Mouse (Mus musculus): ENCODE measurements around the gene Zc3h13. TPM values are rescaled to one million over a fixed set of nuclear protein-coding genes. Genes with fewer than 3 reads are reported as not detected.

Gene Zc3h13
- total and polyA plus RNA-seq, 3 experiments: 17.7 to 38.5 (median 18.8) TPM

GRCm38 (mm10) chr14:75236636-75237003, 47.6 kb upstream of the Zc3h13 start:
- no peak overlapping the region for H3K4me3 ChIP-seq (replicated peaks in 1 of 3; ENCODE audit: low read depth in 2 of 3, low read length in 2 of 3, poor library complexity in 1 of 3)
- in situ Hi-C loops (cut with MboI; ENCODE audit: low pct_ligation_motif_present, low pct_unique_long_range_greater_than_20kb, low sequenced_read_pairs): no loop called here
- no peaks in the 10 kb centered on the region for H3K79me2 ChIP-seq (replicated peaks; ENCODE audit: control insufficient read depth, extremely low read depth, insufficient read depth, poor library complexity, severe bottlenecking)
- H3K36me3 ChIP-seq (replicated peaks in 1 of 2; ENCODE audit: control insufficient read depth in 1 of 2, insufficient read depth in 1 of 2, low read length in 1 of 2): no peaks in the 10 kb centered on the region
- no peaks in the 10 kb centered on the region for H3K27me3 ChIP-seq (replicated peaks)
- peaks cover 0 to 21% of the 10 kb centered on the region in 2 experiments; a peak in 2 of 4 replicates for H3K4me1 ChIP-seq (ENCODE audit: control insufficient read depth in 1 of 2, insufficient read depth in 2 of 2)
- dilution Hi-C loops (cut with MboI; ENCODE audit: extremely low pct_ligation_motif_present, extremely low pct_unique_long_range_greater_than_20kb, low sequenced_read_pairs): no loop called here
- H3K9me3 ChIP-seq (replicated peaks; ENCODE audit: low read length): no peaks in the 10 kb centered on the region
- H3K27ac ChIP-seq (ENCODE audit: insufficient read depth, low read depth): no peak overlapping the region
- TF ChIP-seq RAD21 (IDR thresholded peaks at IDR 0.05; ENCODE audit: low read depth, low read length): no peak
- TF ChIP-seq NELFE (IDR thresholded peaks at IDR 0.05; ENCODE audit: low read depth, low read length): no peak
- TF ChIP-seq CHD1 (IDR thresholded peaks at IDR 0.05; ENCODE audit: low read depth, low read length): no peak
- TF ChIP-seq SIN3A (IDR thresholded peaks at IDR 0.05; ENCODE audit: low read length): no peak
- no peak for TF ChIP-seq HCFC1 (IDR thresholded peaks at IDR 0.05; ENCODE audit: low read depth, low read length)
- no peak for TF ChIP-seq ZNF384 (IDR thresholded peaks at IDR 0.05; ENCODE audit: low read depth, low read length)
- TF ChIP-seq USF1 (IDR thresholded peaks at IDR 0.05; ENCODE audit: low read depth, low read length): no peak
- no peak for TF ChIP-seq EP300 (IDR thresholded peaks at IDR 0.05; ENCODE audit: low read length)
- no peak for TF ChIP-seq PAX5 (IDR thresholded peaks at IDR 0.05; ENCODE audit: low read length)
- no peak for TF ChIP-seq MAX (IDR thresholded peaks at IDR 0.05; ENCODE audit: low read length)
- TF ChIP-seq NRF1 (IDR thresholded peaks at IDR 0.05; ENCODE audit: low read depth, low read length): no peak
- no peak for TF ChIP-seq TBP (conservative IDR thresholded peaks at IDR 0.05; ENCODE audit: low read depth, low read length)
- no peak for TF ChIP-seq IRF4 (IDR thresholded peaks at IDR 0.05; ENCODE audit: low read depth, low read length)
- no peak for TF ChIP-seq CHD2 (IDR thresholded peaks at IDR 0.05; ENCODE audit: low read length)
- TF ChIP-seq UBTF (IDR thresholded peaks at IDR 0.05; ENCODE audit: low read depth, low read length): no peak
- no peak for TF ChIP-seq ELF1 (IDR thresholded peaks at IDR 0.05; ENCODE audit: low read depth, low read length)
- TF ChIP-seq BHLHE40 (IDR thresholded peaks at IDR 0.05; ENCODE audit: low read depth, low read length): no peak
- H3K4me2 ChIP-seq (ENCODE audit: insufficient read depth, low read depth, poor library complexity, severe bottlenecking): no peak overlapping the region
- no peak for DNase-seq (ENCODE audit: extremely low read depth)
- no peak overlapping the region for H3K9ac ChIP-seq (ENCODE audit: insufficient read depth, low read depth)

- TF ChIP-seq USF1 (IDR thresholded peaks at IDR 0.05; ENCODE audit: low read depth, low read length): no peak
- no peak for TF ChIP-seq POLR2A (IDR thresholded peaks at IDR 0.05; ENCODE audit: low read depth, low read length)
- no peak for TF ChIP-seq CTCF (conservative IDR thresholded peaks at IDR 0.05 in 1 of 2, IDR thresholded peaks at IDR 0.05 in 1 of 2; ENCODE audit: low read depth in 2 of 2, low read length in 2 of 2)
- TF ChIP-seq ZNF384 (IDR thresholded peaks at IDR 0.05; ENCODE audit: low read depth, low read length): no peak
- no peak for TF ChIP-seq SMC3 (IDR thresholded peaks at IDR 0.05; ENCODE audit: low read depth, low read length)
- no peak for TF ChIP-seq MAZ (IDR thresholded peaks at IDR 0.05; ENCODE audit: low read depth, low read length)
- TF ChIP-seq TBP (conservative IDR thresholded peaks at IDR 0.05; ENCODE audit: low read depth, low read length): no peak
- TF ChIP-seq MXI1 (IDR thresholded peaks at IDR 0.05; ENCODE audit: low read depth, low read length): no peak
- TF ChIP-seq MAX (IDR thresholded peaks at IDR 0.05; ENCODE audit: low read length): no peak
- no peak for TF ChIP-seq KAT2A (IDR thresholded peaks at IDR 0.05; ENCODE audit: insufficient replicate concordance, low read length)
- TF ChIP-seq GABPA (IDR thresholded peaks at IDR 0.05; ENCODE audit: insufficient replicate concordance, low read depth, low read length): no peak
- no peak for TF ChIP-seq USF2 (conservative IDR thresholded peaks at IDR 0.05; ENCODE audit: low read depth, low read length)
- TF ChIP-seq IRF4 (IDR thresholded peaks at IDR 0.05; ENCODE audit: low read depth, low read length): no peak
- no peak for TF ChIP-seq ZC3H11A (IDR thresholded peaks at IDR 0.05; ENCODE audit: low read depth, low read length)
- TF ChIP-seq MYC (IDR thresholded peaks at IDR 0.05; ENCODE audit: low read depth, low read length): no peak
- no peak for TF ChIP-seq UBTF (IDR thresholded peaks at IDR 0.05; ENCODE audit: low read depth, low read length)
- no peak for DNase-seq (ENCODE audit: extremely low read depth)
- no peaks in the 10 kb centered on the region for H3K36me3 ChIP-seq (replicated peaks in 1 of 2; ENCODE audit: control insufficient read depth in 1 of 2, insufficient read depth in 1 of 2, low read length in 1 of 2)
- in situ Hi-C loops (cut with MboI; ENCODE audit: low pct_ligation_motif_present, low pct_unique_long_range_greater_than_20kb, low sequenced_read_pairs): no loop called here
- H3K27ac ChIP-seq (ENCODE audit: insufficient read depth, low read depth): no peak overlapping the region
- no peak overlapping the region for H3K9ac ChIP-seq (ENCODE audit: insufficient read depth, low read depth)
- no peaks in the 10 kb centered on the region for H3K9me3 ChIP-seq (replicated peaks; ENCODE audit: low read length)
- no peaks in the 10 kb centered on the region for H3K27me3 ChIP-seq (replicated peaks)
- dilution Hi-C loops (cut with MboI; ENCODE audit: extremely low pct_ligation_motif_present, extremely low pct_unique_long_range_greater_than_20kb, low sequenced_read_pairs): no loop called here
- no peaks in the 10 kb centered on the region for H3K79me2 ChIP-seq (replicated peaks; ENCODE audit: control insufficient read depth, extremely low read depth, insufficient read depth, poor library complexity, severe bottlenecking)
- H3K4me2 ChIP-seq (ENCODE audit: insufficient read depth, low read depth, poor library complexity, severe bottlenecking): no peak overlapping the region
- peaks cover 0 to 21% of the 10 kb centered on the region in 2 experiments; a peak in 2 of 4 replicates for H3K4me1 ChIP-seq (ENCODE audit: control insufficient read depth in 1 of 2, insufficient read depth in 2 of 2)
- H3K4me3 ChIP-seq (replicated peaks in 1 of 3; ENCODE audit: low read depth in 2 of 3, low read length in 2 of 3, poor library complexity in 1 of 3): no peak overlapping the region
Observed at GRCm38 (mm10) chr14:75237096-75237495, 47.1 kb upstream of the Zc3h13 start.
